Mouse (Mus musculus) G1E (cell line): Measurements from ENCODE around the gene Il16.

Experiments
- CTCF ChIP-seq: IDR thresholded peaks from 2 replicates; pipeline ENCODE4 v1.5.1; 2012; ENCODE audit warnings: low read depth, low read length, inconsistent platforms, mixed read lengths
- GATA1 ChIP-seq: IDR thresholded peaks from 2 replicates; pipeline ENCODE4 v1.6.1; 2012; ENCODE audit warnings: borderline replicate concordance, low read length, inconsistent platforms, mixed read lengths
- GATA2 ChIP-seq: IDR thresholded peaks from 2 replicates; pipeline ENCODE4 v1.6.1; 2012; ENCODE audit warnings: low read depth, low read length, inconsistent platforms, borderline replicate concordance
- POLR2AphosphoS5 ChIP-seq: IDR thresholded peaks from 2 replicates; pipeline ENCODE4 v1.6.1; 2012; ENCODE audit warnings: low read depth, low read length, inconsistent platforms; ENCODE audit not compliant: insufficient replicate concordance
- TAL1 ChIP-seq: conservative IDR thresholded peaks from 2 replicates; pipeline ENCODE4 v1.6.1; 2012; ENCODE audit warnings: low read depth, low read length, inconsistent platforms, mixed read lengths

DNA sequence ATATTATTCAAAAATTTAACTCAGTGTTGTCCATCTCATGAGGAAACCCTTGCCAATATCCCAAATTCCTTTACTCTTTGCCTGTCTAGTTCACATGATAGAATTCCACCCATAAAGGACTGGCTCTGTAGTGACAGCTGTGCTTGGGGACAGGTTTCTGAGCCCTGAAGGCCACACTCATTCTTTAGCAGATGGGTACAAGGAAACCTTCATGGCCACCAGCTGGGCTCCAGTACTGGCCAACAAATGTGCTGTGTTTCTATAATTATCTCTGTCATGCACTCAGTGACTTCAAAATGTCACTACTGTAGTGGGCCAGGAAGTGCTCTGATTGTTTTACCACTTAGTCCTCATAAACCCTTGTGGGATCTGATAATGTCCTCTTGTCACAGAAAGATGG lies 21.6 kb downstream of the Il16 start:
- TF ChIP-seq CTCF (no peak), GATA1 (no peak), POLR2AphosphoS5 (no peak), TAL1 (no peak), GATA2 (no peak)
